Mouse (Mus musculus) inflammation-experienced regulatory T-cells, adult 16 weeks (primary cell): ENCODE measurements around the gene Rab11fip4. TPM values are rescaled to one million over a fixed set of nuclear protein-coding genes. Genes with fewer than 3 reads are reported as not detected.

Source experiments
- polyA plus RNA-seq: library from polyadenylated mRNA; unstranded; fragments of 100-300 nt; shearing (Covaris generic); gene quantifications from one replicate; pipeline ENCODE4 v1.2.1, GENCODE M21; 2017

The Rab11fip4 gene
- polyA plus RNA-seq, result 29.4 TPM

DNA sequence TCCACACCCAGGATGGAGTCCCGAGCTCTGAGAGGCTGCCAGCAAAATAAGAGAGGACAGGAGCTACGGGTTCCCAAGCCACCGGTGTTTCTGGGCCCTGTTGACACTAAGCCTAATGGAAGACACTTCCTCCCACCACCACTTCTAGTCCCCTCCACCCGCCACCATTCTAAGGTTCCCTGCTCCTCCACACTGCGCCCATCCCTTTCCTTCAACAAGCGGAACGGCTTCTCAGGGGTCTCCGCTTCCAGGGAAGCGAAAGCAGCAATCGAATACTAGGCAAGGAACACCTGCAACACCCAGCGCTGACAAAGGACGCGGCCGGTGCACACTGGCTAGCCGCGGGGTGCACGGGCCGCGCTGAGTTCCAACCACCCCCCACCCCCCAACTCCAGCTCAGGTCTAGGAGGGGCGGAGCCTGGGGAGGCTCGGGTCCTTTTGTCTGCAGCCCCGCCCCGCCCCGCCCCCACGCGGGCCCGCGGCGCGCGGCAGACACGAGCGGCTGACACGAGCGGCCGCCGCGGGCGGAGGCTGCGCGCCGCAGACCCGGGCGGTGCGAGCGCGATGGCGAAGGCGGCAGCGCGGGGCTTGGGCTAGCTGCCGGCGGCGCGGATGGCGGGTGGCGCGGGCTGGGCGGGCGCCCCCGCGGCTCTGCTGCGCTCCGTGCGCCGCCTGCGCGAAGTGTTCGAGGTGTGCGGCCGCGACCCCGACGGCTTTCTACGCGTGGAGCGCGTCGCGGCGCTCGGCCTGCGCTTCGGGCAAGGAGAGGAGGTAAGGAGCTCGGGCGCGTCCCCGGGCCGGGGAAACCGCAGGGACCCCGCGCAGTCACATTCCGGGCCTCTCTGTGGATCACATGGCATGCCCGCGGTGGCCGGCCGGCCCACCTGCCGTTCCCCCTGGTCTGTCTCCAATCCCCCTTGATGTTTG, at the start of gene Rab11fip4:
TSS of gene Rab11fip4 (plus strand) at position 549 of the 927 bp plus-strand sequence.

Other genes starting within 250 kb of the Rab11fip4 start
- gene Omg, start 87.1 kb upstream of the Rab11fip4 start, polyA plus RNA-seq, result not detected
- 79.8 TPM for gene Evi2b, start 67.5 kb upstream of the Rab11fip4 start, polyA plus RNA-seq
- 4.9 TPM for gene Evi2, start 60.6 kb upstream of the Rab11fip4 start, polyA plus RNA-seq
- 41.5 TPM for gene Evi2a, start 60.6 kb upstream of the Rab11fip4 start, polyA plus RNA-seq